Mouse (Mus musculus): Measurements from ENCODE around the gene Arhgap28. TPM values are rescaled to one million over a fixed set of nuclear protein-coding genes. Genes with fewer than 3 reads are reported as not detected.

Arhgap28 gene
- total RNA-seq, 1 experiment from 2014 or later = 2.0 TPM

- no peak for ATAC-seq (replicated peaks; ENCODE audit: low read depth, poor library complexity, severe bottlenecking)
Observed at GRCm38 (mm10) chr17:67816916-67817315, 187.0 kb downstream of the Arhgap28 start.

GRCm38 (mm10) chr17:67815720-67816119, 188.2 kb downstream of the Arhgap28 start:
- no peak for ATAC-seq (replicated peaks; ENCODE audit: low read depth, poor library complexity, severe bottlenecking)

GRCm38 (mm10) chr17:67813666-67814065, 190.3 kb downstream of the Arhgap28 start:
- no peak for ATAC-seq (replicated peaks; ENCODE audit: low read depth, poor library complexity, severe bottlenecking)

- no peak for ATAC-seq (replicated peaks; ENCODE audit: low read depth, poor library complexity, severe bottlenecking)
Observed at GRCm38 (mm10) chr17:67809171-67809570, 194.7 kb downstream of the Arhgap28 start.
